Mouse (Mus musculus): ENCODE results near the gene Pdgfc. TPM values are rescaled to one million over a fixed set of nuclear protein-coding genes. Genes with fewer than 3 reads are reported as not detected.

Pdgfc gene
- polyA plus RNA-seq, 1 experiment from 2014 or later = 2.8 TPM

DNA sequence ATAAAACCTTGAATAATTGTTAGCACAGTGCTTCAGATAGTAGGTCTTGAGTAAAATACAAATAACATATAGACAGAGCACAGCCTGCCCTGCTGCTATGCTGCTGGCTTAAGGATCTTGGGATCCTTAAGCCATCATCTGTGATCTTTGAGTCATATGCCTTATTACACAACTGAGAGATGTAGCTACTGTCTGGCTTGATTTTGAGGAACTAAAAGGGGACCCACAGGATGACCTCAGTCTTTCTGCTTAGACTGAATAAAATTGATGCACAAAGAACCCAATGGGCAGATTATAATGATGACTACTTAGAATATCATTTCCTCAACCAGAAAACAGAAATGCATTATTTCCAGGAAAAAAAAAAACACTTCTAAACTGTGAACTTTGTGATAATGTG is 15.3 kb downstream of the Pdgfc start:
- Histone ChIP-seq H3K36me3 (no peaks in the 10 kb centered on the region), H3K9ac (no peak overlapping the region), H3K4me2 (no peak overlapping the region), H3K4me1 (no peaks in the 10 kb centered on the region), H3K9me3 (replicated peaks) (no peaks in the 10 kb centered on the region), H3K27ac (no peak overlapping the region), H3K27me3 (replicated peaks) (no peaks in the 10 kb centered on the region), H3K4me3 (no peak overlapping the region)
- no peak for ATAC-seq

DNA sequence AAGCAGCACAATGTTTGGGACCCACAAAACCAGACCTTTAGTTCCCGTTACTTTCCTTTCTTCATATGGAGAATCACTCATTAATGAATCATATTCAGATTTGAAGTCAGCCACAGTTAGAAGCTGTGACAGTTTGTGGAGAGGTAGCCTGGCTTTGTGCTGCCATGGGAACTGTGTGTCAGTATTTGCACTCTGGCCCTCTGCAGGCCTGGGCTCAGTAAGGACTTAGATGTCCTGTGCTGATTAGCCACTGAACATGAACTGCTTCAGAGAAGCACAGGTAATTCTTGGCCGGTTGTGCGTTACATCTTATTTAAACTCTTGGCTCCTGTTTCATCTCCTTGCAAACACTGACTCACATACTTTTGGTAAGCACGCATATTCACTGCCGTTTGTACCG is 16.2 kb downstream of the Pdgfc start:
- Histone ChIP-seq H3K9me3 (replicated peaks) (no peaks in the 10 kb centered on the region), H3K27me3 (replicated peaks) (no peaks in the 10 kb centered on the region), H3K4me2 (no peak overlapping the region), H3K27ac (no peak overlapping the region), H3K4me3 (no peak overlapping the region), H3K4me1 (no peaks in the 10 kb centered on the region), H3K9ac (no peak overlapping the region), H3K36me3 (no peaks in the 10 kb centered on the region)
- 80% methylated on average over 6 of the region's 6 CpGs for WGBS (ENCODE audit: insufficient replicate concordance)
- ATAC-seq = no peak

DNA sequence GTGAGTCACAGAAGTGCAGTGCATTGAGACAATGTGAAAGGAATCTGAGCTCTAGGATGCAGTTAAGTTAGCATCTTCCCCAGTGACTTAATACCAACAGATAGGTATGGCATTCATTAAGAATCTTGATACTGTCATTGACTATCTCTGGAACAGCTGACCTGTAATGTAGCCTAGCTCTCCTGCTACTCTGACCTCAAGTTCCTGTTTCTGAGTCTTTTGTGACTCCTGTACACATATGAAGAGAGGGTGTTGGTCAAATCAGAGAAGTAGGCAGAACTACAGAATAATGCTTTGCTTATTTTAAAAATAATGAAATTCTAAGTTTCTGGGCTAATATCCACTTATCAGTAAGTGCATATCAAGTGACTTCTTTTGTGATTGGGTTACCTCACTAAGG is 17.9 kb downstream of the Pdgfc start:
- no peak overlapping the region for H3K27ac ChIP-seq
- H3K36me3 ChIP-seq = no peaks in the 10 kb centered on the region
- H3K9ac ChIP-seq = no peak overlapping the region
- H3K27me3 ChIP-seq (replicated peaks) = no peaks in the 10 kb centered on the region
- H3K4me3 ChIP-seq = no peak overlapping the region
- ATAC-seq = no peak
- no peak overlapping the region for H3K4me2 ChIP-seq
- no peaks in the 10 kb centered on the region for H3K9me3 ChIP-seq (replicated peaks)
- no peaks in the 10 kb centered on the region for H3K4me1 ChIP-seq

DNA sequence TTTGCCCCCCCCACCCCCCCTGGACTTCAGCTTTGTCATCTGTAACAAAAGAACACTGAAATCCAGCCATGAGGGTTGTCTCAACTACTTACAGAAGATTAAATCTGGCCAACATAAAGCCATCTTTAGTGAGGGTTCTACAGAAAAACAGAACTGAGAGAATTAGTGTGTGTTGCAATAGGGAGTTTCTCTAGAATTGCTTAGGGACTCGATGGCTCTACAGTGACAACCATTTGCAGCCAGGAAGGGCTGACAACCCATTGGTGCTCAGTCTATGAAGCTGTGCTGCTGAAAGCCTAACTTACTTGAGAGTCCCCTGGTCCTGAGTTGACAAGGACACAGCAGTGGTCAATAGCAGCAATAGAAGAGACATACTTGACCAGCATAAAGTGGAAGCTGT is 21.5 kb downstream of the Pdgfc start:
- H3K36me3 ChIP-seq = no peaks in the 10 kb centered on the region
- 61% methylated on average over 1 of the region's 1 CpGs for WGBS (ENCODE audit: insufficient replicate concordance)

DNA sequence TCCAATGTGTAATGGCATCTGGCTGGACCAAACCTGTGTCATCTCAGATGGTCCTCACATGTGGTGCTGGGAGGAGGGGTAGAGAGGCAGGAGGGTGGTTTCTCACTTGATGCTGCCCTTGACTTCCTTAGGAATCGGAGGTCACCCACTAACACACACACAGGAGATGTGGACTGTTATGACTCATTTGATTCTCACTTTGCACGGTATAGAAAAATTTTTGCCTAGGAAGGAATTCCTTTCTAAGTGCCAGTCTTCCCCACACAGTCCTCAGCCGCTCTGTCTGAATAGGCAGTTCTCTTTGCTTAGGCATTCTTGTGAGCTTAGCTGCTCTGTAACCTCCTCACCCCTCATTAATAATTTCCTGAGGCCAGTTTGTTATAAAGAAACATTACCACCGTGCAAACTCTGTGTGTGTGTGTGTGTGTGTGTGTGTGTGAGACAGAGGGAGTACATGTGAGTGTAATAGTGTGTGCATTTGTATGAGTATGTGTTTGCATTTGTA is 22.4 kb downstream of the Pdgfc start:
- no peaks in the 10 kb centered on the region for H3K27me3 ChIP-seq (replicated peaks)
- no peaks in the 10 kb centered on the region for H3K9me3 ChIP-seq (replicated peaks)
- WGBS (ENCODE audit: insufficient replicate concordance) = 48% methylated on average over 4 of the region's 4 CpGs
- no peak overlapping the region for H3K4me3 ChIP-seq
- no peaks in the 10 kb centered on the region for H3K36me3 ChIP-seq
- H3K4me2 ChIP-seq = no peak overlapping the region
- no peaks in the 10 kb centered on the region for H3K4me1 ChIP-seq
- H3K27ac ChIP-seq = no peak overlapping the region
- no peak overlapping the region for H3K9ac ChIP-seq
- no peak for ATAC-seq

More for the DNA sequence above, 21.5 kb downstream of the Pdgfc start:
- no peak overlapping the region for H3K4me3 ChIP-seq
- no peak overlapping the region for H3K9ac ChIP-seq
- no peaks in the 10 kb centered on the region for H3K27me3 ChIP-seq (replicated peaks)
- no peak overlapping the region for H3K27ac ChIP-seq
- no peak overlapping the region for H3K4me2 ChIP-seq
- H3K4me1 ChIP-seq = no peaks in the 10 kb centered on the region
- ATAC-seq = no peak
- H3K9me3 ChIP-seq (replicated peaks) = no peaks in the 10 kb centered on the region

DNA sequence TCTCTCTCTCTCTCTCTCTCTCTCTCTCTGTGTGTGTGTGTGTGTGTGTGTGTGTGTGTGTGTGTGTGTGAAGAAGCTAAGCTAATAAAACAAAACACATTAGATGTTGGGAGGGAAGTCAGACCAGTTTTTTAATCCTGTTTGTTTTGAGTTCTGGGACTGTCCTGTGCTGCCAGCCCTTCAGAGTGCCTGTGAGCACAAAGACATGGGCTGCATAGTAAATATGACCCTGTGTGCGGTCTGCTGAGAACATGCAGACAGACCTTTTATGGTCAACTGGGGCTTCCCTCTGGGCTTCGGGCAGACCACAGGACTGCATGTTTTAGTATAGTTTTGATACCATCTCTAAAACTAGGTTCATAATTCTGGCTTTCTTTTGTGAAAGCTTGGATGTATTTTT is 32.3 kb downstream of the Pdgfc start:
- no peak for ATAC-seq
- Histone ChIP-seq H3K36me3 (no peaks in the 10 kb centered on the region), H3K9me3 (replicated peaks) (no peaks in the 10 kb centered on the region), H3K27ac (no peak overlapping the region), H3K27me3 (replicated peaks) (no peaks in the 10 kb centered on the region), H3K9ac (no peak overlapping the region), H3K4me2 (no peak overlapping the region), H3K4me3 (no peak overlapping the region), H3K4me1 (no peaks in the 10 kb centered on the region)
- WGBS (ENCODE audit: insufficient replicate concordance) = 63% methylated on average over 2 of the region's 2 CpGs

DNA sequence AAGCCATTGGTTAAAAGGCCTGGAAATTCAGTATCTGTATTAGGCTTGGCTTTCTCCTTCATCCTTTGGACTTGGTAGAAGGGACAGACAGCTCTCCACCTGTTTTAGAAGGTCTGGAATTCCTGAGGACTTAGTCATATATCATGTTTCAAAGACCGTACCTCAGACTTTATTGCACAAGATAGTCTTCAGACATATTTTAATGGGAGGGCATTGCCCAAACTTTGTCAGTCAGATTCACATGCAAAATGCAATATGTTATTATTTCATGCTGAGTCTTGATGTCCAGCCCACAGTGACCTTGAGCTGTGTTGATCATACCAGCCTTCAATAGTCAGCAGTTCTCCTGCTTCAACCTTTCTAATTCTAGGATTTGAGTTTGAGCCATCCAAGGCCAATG is 64.9 kb downstream of the Pdgfc start:
- H3K27me3 ChIP-seq (replicated peaks) = no peaks in the 10 kb centered on the region
- no peaks in the 10 kb centered on the region for H3K36me3 ChIP-seq
- no peak overlapping the region for H3K4me3 ChIP-seq
- H3K9me3 ChIP-seq (replicated peaks) = no peaks in the 10 kb centered on the region
- H3K27ac ChIP-seq = no peak overlapping the region
- WGBS (ENCODE audit: insufficient replicate concordance) = 70% methylated on average over 1 of the region's 1 CpGs
- H3K4me2 ChIP-seq = no peak overlapping the region
- no peaks in the 10 kb centered on the region for H3K4me1 ChIP-seq
- no peak for ATAC-seq
- no peak overlapping the region for H3K9ac ChIP-seq

DNA sequence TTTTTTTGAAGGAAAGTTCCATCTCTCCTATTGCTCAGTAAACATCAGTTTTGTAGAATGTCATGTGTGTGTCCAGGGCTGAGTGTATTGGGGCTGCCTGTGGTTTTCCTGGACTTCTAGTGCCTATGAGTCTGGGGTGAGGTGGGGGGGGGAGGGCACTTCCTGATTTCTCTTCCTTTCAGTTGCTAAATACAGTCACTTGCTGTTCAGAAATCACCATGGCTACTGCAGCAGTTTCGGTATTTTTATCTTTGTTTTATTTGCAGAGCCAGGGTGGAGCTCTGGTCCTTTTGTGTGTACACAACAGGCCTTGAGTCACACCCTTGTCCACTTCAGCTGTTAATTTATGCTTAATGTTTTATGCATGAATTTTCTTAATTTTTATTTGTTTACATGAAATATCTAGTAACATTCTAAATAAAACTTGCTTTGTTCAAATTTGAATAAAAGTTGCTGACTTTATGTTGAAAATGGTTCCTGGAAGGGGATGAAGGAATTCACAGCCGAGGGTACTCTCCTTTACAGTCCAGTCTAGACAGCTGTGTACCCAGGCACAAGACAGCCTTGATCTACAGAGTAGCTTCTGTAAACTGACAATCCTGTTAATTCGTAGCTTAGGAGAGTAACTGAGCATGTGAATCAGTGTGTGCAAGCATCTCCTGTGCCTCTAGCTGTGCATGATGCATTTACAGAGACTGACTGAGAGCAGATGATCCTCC is 66.1 kb downstream of the Pdgfc start:
- Histone ChIP-seq H3K9me3 (replicated peaks) (no peaks in the 10 kb centered on the region), H3K27me3 (replicated peaks) (no peaks in the 10 kb centered on the region), H3K9ac (no peak overlapping the region), H3K36me3 (no peaks in the 10 kb centered on the region), H3K4me2 (no peak overlapping the region), H3K4me3 (no peak overlapping the region), H3K27ac (no peak overlapping the region), H3K4me1 (no peaks in the 10 kb centered on the region)
- ATAC-seq = peak; percentile 37; the same call in 1 of the 2 replicates
- WGBS (ENCODE audit: insufficient replicate concordance) = 24% methylated on average over 3 of the region's 3 CpGs

DNA sequence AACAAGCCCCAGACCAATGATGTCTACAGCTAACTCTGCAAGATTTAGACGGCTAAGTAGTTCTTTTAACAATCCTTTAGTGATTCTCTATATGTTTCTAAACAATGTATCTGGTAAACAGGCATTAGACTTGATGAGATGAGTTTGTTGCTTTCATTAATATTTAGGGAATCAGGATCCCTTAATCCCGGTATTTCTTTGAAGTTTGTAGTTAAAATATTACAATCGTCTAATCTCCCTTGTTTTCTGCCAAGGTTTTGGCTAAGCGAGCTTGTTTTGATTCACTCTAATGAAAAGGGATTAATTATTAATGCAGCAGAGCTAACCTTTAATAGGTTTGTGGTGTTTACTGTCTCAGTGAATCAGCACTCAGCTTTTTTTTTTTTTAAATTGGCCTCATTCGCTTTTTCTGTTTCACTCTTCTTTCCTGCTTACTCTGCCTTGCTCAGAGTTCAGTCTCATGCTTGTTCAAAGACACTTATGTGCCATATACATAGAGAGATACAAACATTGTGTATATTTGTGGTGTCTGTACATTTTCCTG is 66.7 kb downstream of the Pdgfc start:
- Histone ChIP-seq H3K9ac (no peak overlapping the region), H3K4me1 (no peaks in the 10 kb centered on the region), H3K36me3 (no peaks in the 10 kb centered on the region), H3K4me2 (no peak overlapping the region), H3K4me3 (no peak overlapping the region), H3K27me3 (replicated peaks) (no peaks in the 10 kb centered on the region), H3K9me3 (replicated peaks) (no peaks in the 10 kb centered on the region), H3K27ac (no peak overlapping the region)
- WGBS (ENCODE audit: insufficient replicate concordance) = 64% methylated on average over 5 of the region's 5 CpGs
- ATAC-seq = no peak

DNA sequence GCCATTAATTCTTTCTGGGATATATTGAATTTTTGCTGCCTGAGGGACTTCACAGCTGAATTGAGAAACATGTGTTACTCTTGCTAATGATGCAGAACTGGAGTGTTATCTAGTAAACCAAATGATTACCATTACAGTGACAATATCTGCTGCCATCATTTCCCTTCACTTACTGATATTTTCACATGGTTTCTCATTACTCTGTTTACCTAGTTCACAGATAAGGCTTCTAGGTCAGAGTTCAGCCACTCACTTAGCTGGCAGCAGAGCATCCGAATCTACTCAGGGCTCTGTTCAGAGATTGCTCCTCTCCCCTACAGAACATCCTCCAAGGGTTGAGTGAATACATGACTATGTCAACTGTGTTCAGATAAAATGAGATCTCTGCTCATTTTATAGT is 71.3 kb downstream of the Pdgfc start:
- Histone ChIP-seq H3K27ac (no peak overlapping the region), H3K4me2 (no peak overlapping the region), H3K9ac (no peak overlapping the region), H3K4me1 (no peaks in the 10 kb centered on the region), H3K36me3 (no peaks in the 10 kb centered on the region), H3K27me3 (replicated peaks) (no peaks in the 10 kb centered on the region), H3K9me3 (replicated peaks) (no peaks in the 10 kb centered on the region), H3K4me3 (no peak overlapping the region)
- ATAC-seq = no peak
- 34% methylated on average over 1 of the region's 1 CpGs for WGBS (ENCODE audit: insufficient replicate concordance)

DNA sequence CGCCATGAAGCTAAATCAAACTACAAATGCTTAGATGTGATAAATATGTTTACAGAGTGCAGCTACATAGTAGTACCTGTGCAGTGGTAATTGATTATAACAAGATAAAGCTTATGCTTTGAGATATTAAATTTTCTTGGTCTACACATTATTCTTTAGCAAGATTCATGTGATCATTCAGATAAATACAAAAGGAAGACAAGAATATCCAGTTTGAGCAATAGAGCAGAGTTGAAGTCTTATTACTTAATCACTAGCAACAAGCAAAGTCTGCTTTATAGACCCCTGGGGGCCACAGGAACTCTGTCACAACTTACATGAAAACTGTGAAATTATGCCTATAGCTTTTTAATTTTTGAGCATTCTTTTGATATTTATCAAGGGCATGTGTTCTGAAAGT is 74.8 kb downstream of the Pdgfc start:
- H3K27ac ChIP-seq = no peak overlapping the region
- no peak for ATAC-seq
- H3K27me3 ChIP-seq (replicated peaks) = no peaks in the 10 kb centered on the region
- H3K9me3 ChIP-seq (replicated peaks) = no peaks in the 10 kb centered on the region
- H3K4me3 ChIP-seq = no peak overlapping the region
- H3K4me1 ChIP-seq = no peaks in the 10 kb centered on the region
- WGBS (ENCODE audit: insufficient replicate concordance) = 52% methylated on average over 1 of the region's 1 CpGs
- H3K9ac ChIP-seq = no peak overlapping the region
- no peaks in the 10 kb centered on the region for H3K36me3 ChIP-seq
- H3K4me2 ChIP-seq = no peak overlapping the region

DNA sequence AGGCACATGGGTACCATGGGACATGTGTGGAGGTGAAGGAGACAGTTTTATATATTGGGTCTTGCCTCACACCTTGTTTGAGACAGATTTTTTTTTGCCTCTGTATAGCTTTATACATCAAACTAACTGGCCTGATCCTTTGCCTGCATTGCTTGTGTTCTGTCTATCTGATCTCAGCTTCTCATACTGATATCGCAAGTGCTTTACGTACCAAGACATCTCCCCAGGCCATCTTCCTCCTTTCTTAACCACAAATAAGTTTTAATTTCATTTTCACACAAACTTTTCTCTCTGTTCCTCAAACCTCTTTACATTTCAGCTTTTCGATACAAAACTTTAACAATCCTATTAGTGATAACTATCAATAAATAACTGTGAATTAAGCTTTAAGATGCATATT is 76.7 kb downstream of the Pdgfc start:
- H3K4me2 ChIP-seq = no peak overlapping the region
- no peaks in the 10 kb centered on the region for H3K27me3 ChIP-seq (replicated peaks)
- H3K4me1 ChIP-seq = no peaks in the 10 kb centered on the region
- H3K36me3 ChIP-seq = no peaks in the 10 kb centered on the region
- H3K9me3 ChIP-seq (replicated peaks) = no peaks in the 10 kb centered on the region
- no peak overlapping the region for H3K4me3 ChIP-seq
- H3K27ac ChIP-seq = no peak overlapping the region
- 76% methylated on average over 3 of the region's 3 CpGs for WGBS (ENCODE audit: insufficient replicate concordance)
- no peak for ATAC-seq
- H3K9ac ChIP-seq = no peak overlapping the region

DNA sequence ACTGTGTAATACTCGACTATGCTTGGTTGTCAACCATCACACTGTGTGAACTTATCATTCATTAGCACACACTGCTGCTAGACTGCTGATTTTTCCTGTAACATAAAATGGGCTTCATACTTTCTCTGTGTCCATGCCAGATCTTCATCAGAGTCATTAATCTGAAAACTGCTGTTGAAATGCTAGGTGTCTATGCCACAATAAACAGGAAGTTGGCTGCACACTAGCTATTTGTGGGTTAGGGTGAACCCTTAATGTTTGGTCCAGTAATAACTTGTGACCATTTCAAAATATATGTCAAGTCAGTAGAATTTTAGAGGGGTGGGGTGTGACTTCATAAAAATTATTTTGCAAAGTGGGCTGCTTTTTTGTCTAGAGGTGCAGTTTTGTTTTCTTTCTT is 84.4 kb downstream of the Pdgfc start:
- no peaks in the 10 kb centered on the region for H3K27me3 ChIP-seq (replicated peaks)
- H3K4me1 ChIP-seq = no peaks in the 10 kb centered on the region
- WGBS (ENCODE audit: insufficient replicate concordance) = 48% methylated on average over 1 of the region's 1 CpGs
- no peak for ATAC-seq
- no peaks in the 10 kb centered on the region for H3K36me3 ChIP-seq
- H3K9me3 ChIP-seq (replicated peaks) = no peaks in the 10 kb centered on the region
- no peak overlapping the region for H3K4me2 ChIP-seq
- no peak overlapping the region for H3K4me3 ChIP-seq
- no peak overlapping the region for H3K27ac ChIP-seq
- no peak overlapping the region for H3K9ac ChIP-seq
